Mouse (Mus musculus) megakaryocyte, adult 5-6 weeks (primary cell): ENCODE results near the gene Mlana. TPM values are rescaled to one million over a fixed set of nuclear protein-coding genes. Genes with fewer than 3 reads are reported as not detected.

Experiments used
- ATAC-seq: 2 replicates; pipeline ENCODE4 v1.8.0; 2016; ENCODE audit warnings: mild to moderate bottlenecking, inconsistent platforms; ENCODE audit not compliant: poor library complexity, severe bottlenecking
- total RNA-seq, 2 experiments: library from RNA; stranded (forward) in 1 of 2; stranded (reverse) in 1 of 2; fragments of 153-499, 151-499 nt in 1 of 2; fragments of 221-1000, 200-1000 nt in 1 of 2; gene quantifications; 2 replicates each; pipeline versions ENCODE4 v1.2.3 to v1.2.4; 2015 to 2017

The Mlana gene
- total RNA-seq, 2 experiments from 2014 or later, result not detected

GRCm38 (mm10) chr19:29740661-29741060 is 43.0 kb downstream of the Mlana start:
- no peak for ATAC-seq

GRCm38 (mm10) chr19:29743531-29743930 is 45.9 kb downstream of the Mlana start:
- ATAC-seq, result no peak

DNA sequence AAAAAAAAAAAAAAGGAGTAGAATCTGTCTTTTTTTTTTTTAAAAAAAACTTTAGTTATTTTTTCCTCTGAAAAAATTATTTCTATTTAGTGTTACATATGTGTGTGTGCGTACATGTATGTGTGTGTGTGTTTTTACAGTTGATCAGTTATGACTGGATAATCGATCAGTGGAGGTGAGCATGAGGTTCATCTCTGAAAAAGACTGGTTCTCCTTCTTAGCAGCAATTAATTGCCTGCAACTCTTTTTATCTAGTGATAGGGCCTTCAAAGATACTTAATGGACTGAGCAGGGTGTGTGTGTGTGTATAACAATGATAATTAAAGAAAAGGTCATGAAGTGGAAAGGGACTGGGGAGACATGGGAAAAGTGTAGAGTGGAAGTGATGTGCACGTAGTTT is 53.4 kb downstream of the Mlana start:
- no peak for ATAC-seq

- ATAC-seq, result no peak
These were observed 56.3 kb downstream of the Mlana start for GRCm38 (mm10) chr19:29753939-29754338.

Other genes starting within 250 kb of the Mlana start
- gene Ric1, start 175.5 kb upstream of the Mlana start, total RNA-seq (2015), result 12.9 and 13.1 TPM in 2 replicates
- 14.3 and 15.3 TPM in 2 replicates for gene Ric1, start 175.5 kb upstream of the Mlana start, total RNA-seq (2017)
- gene Ermp1, start 49.4 kb upstream of the Mlana start, total RNA-seq (2015), result 17.5 and 18.6 TPM in 2 replicates
- 24.0 and 25.9 TPM in 2 replicates for gene Ermp1, start 49.4 kb upstream of the Mlana start, total RNA-seq (2017)
- 26.1 and 29.3 TPM in 2 replicates for gene 9930021J03Rik, start 108.2 kb downstream of the Mlana start, total RNA-seq (2015)
- gene 9930021J03Rik, start 108.2 kb downstream of the Mlana start, total RNA-seq (2017), result 11.0 and 12.6 TPM in 2 replicates
- 9.3 and 11.7 TPM in 2 replicates for gene Ranbp6, start 115.2 kb downstream of the Mlana start, total RNA-seq (2015)
- 15.6 and 22.3 TPM in 2 replicates for gene Ranbp6, start 115.2 kb downstream of the Mlana start, total RNA-seq (2017)
- gene Il33, start 227.3 kb downstream of the Mlana start, total RNA-seq (2015), result not detected in 2 replicates
- gene Il33, start 227.3 kb downstream of the Mlana start, total RNA-seq (2017), result not detected in 2 replicates